Mouse (Mus musculus) c-Kit-positive CD71-positive TER-119-negative erythroid progenitor cells, embryonic 14.5 days (primary cell): ENCODE data around the gene Rgs3.

Experiments
- DNase-seq: peaks from one replicate; pipeline ENCODE4 v3.0.0-alpha.2; 2013; ENCODE audit warnings: low read depth

Gene Rgs3

DNA sequence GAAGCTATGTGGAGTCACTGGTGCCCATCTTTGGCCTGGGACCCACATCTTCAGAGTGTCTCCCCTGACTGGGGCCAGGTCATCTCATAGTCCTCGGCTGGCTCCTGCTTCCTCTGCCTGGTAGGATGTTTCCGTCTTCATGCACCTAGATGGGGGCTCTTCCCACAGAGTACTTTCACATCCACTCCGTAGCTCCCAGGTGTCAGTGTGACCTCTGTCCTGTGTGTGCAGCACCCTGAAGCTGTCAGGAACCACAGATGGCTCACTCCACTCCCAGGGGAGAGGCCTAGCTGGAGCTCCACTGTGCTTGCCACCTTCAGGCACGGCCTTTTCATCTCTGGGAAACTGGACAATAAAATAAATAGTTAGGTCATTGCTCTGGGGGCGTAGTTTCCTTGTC, 128.5 kb downstream of the Rgs3 start:
- DNase-seq, result no peak

GRCm38 (mm10) chr4:62690997-62691396, 131.3 kb downstream of the Rgs3 start:
- DNase-seq, result no peak

- no peak for DNase-seq
Observed at GRCm38 (mm10) chr4:62691625-62692024, 132.0 kb downstream of the Rgs3 start.

- DNase-seq, result no peak
Observed at GRCm38 (mm10) chr4:62693839-62694238, 134.2 kb downstream of the Rgs3 start.

DNA sequence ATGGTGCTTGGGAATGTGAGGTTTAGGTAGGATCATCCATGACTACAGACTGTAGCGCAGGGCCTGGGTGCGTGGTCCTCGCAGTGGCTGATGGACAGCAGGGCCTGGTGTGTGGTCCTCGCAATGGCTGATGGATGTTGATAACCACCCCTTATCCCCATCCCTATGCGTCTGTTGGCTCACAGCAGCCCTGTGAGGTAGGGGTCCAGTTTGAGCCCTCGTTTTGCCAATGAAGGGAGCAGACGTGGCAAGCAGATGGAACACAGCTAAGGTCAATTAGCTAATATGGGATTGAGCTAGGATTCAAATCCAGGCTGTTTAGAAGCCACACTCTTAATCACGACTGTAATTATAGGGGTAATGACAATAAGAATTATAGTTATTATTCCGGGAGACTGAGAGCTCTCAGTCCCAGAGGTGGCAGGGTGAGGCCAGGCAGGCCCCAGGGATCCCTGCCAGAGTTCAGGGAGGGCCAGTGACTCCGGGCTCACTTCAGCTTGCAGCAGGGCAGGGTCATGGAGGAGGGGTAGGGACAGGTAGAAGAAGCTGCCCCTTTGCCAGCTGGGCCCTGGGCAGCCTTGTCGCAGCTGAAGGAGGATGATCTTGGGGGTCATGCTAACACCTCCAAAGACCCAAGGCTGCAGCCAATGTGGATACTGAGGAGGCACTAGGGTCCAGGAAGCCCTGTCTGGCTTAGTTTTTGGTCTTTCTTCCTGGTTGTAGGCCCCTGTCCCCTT, 135.2 kb downstream of the Rgs3 start:
- no peak for DNase-seq

GRCm38 (mm10) chr4:62695523-62695922, 135.9 kb downstream of the Rgs3 start:
- DNase-seq, result no peak

- peak; percentile 50 for DNase-seq
Observed at GRCm38 (mm10) chr4:62695946-62696345, 136.3 kb downstream of the Rgs3 start.

- DNase-seq, result no peak
Observed at GRCm38 (mm10) chr4:62696699-62697404, 137.2 kb downstream of the Rgs3 start.

- DNase-seq, result no peak
Observed at GRCm38 (mm10) chr4:62697469-62697868, 137.8 kb downstream of the Rgs3 start.

GRCm38 (mm10) chr4:62698521-62698920, 138.9 kb downstream of the Rgs3 start:
- no peak for DNase-seq

- no peak for DNase-seq
Observed at GRCm38 (mm10) chr4:62699191-62699812, 139.7 kb downstream of the Rgs3 start.

- no peak for DNase-seq
Observed at GRCm38 (mm10) chr4:62700426-62700825, 140.8 kb downstream of the Rgs3 start.

GRCm38 (mm10) chr4:62703151-62703550, 143.5 kb downstream of the Rgs3 start:
- no peak for DNase-seq

- DNase-seq, result no peak
Observed at GRCm38 (mm10) chr4:62704204-62704603, 144.6 kb downstream of the Rgs3 start.

DNA sequence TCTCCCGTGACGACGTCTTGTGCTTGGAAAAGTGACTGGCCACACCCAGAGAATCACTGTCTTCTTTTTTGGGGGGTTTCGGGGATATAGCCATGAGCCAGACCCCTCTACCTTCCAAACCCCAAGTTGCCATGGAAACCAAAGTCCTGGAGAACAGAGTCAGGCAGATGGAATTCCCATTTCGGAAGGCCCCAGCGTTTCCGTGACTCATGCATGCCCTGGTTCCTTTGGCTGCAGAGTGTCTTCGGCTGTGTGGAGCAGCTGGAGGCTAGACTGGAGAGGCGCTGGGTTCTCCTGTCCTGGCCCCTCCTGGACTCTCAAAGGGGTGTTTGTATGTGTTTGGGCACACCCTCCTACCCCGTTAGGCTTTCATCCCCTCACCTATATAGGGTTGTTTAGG, 145.4 kb downstream of the Rgs3 start:
- DNase-seq, result no peak

DNA sequence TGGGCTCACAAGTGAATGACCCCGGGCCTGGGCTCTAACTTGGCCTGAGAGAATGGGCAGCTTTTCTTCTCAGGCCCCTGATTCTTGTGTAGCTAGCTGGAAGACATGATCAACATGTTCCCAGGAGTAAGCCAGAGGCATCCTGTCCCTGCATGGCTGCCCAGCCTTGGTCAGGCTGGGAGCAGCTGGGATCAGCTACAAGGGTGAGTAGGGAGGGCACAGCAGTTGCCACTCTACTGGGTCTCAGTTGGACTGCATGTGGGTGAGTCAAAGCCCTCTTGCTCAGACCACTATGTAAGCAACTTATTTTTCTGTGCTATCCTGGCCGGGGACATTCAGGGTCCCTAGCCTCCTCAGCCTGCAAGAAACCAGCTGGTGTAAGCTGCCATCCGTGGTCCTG, 146.1 kb downstream of the Rgs3 start:
- no peak for DNase-seq

GRCm38 (mm10) chr4:62708084-62708483, 148.4 kb downstream of the Rgs3 start:
- DNase-seq, result no peak

DNA sequence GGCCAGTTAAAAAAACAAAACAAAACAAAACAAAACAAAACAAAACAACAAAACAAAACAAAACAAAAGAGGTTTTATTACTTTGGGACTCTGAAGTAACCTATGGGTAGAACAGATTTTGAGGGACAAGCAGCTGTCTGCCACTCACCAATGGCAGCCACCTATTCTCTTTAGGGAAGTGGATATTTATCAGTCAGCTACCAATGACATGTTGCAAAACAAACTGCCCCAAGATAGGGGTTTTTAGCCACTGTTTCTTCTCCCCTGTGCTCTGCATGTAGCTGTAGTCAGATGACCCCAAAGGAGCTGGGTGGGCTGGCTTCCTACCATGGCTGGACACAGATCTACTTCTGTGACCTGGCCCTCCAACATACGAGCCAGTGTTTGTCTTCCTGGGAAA, 149.3 kb downstream of the Rgs3 start:
- no peak for DNase-seq

DNA sequence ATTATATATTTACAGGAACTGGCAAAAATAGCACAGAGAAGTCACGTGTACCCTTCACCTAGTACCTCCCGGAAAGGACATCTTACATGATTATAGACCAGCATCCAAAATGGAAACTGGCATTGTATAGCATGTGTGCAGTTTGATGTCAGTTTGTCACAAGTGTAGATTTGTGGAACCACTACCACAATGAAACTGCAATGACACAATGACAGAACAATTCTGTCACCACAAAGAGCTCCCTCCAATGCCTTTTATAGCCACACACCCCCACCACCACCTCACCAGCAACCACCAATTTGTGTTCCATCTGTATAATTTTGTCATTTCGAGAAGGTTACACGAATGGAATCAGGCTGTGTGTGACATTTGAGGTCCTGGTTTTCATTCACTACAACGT, 149.8 kb downstream of the Rgs3 start:
- DNase-seq, result no peak

DNA sequence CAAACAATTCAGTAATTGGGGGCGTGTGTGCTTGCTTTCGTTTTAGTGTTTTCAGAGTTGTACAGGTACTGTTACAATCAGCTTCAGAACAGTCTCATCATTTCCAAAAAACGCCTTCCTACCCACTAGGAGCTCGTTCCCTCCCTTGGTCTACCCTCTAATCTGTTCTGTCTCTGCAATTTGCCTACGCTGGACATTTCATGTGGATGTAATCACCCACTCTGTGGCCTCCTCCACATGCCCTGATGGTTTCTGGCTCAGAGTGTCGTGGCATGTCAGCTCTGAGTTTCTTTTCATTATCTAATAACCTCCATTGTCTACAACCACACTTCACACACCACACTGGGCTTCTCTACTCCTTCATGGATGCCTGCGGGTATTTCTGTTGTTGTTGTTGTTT, 151.5 kb downstream of the Rgs3 start:
- no peak for DNase-seq

- DNase-seq, result no peak
Observed at GRCm38 (mm10) chr4:62711582-62711981, 151.9 kb downstream of the Rgs3 start.

DNA sequence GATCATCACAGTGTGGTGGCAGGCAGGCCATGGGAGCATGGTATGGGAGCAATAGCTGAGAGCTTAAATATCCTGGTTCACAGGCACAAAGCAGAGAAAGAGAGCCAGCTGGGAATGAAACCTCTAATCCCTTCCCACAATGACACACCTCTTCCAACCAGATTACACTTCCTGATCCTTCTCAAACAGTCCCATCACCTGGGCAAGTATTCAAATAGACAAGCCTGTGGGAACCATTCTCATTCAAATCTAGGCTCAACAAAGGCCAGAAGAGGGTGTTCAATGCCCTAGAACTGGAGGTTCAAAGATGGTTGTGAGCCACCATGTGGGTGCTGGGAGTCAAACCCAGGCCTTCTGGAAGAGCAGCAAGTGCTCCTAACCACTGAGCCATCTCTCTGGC, 161.2 kb downstream of the Rgs3 start:
- DNase-seq, result no peak

DNA sequence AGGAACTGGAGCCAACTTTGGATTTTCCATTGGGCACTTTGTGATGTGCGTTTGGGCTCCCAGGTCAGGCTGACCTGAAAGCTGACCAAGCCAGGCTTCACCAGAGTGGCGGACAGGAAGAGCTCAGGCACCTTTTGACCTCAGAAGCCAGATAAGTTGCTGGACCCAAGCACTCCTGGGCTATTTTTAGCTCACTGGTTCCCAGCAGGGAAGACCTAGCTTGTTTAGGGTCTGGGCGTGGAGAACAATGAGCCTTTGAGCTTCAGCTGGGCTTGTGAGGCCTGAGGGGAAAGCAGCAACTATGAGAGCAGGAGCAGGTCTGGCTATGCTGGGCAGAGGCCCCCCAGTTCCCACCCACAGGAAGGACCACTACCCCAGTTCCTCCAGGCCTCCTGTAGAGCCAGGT, 162.4 kb downstream of the Rgs3 start:
- DNase-seq, result no peak
